Mouse (Mus musculus) layer of hippocampus, adult 9-10 months (tissue): Measurements from ENCODE around the gene Bptf.
"Not testable (repeated sequence)": the region's sequence is repeated elsewhere in the genome, so short reads cannot be mapped to it uniquely, and the experiment has no call there.

Experiments
- DNase-seq: peaks from one replicate; pipeline ENCODE4 v3.0.0; 2022; ENCODE audit warnings: low spot score

The Bptf gene

GRCm38 (mm10) chr11:106985979-106986604 lies 145.8 kb downstream of the Bptf start:
- not testable (repeated sequence) for DNase-seq
